Mouse (Mus musculus) MEL (cell line): ENCODE data around the gene Ddx24. TPM values are rescaled to one million over a fixed set of nuclear protein-coding genes. Genes with fewer than 3 reads are reported as not detected.
A peak's percentile ranks its signal among the peaks of the same experiment; 100 is the strongest.

ENCODE experiments used
- DNase-seq: peaks from one replicate; pipeline ENCODE4 v3.0.0; 2011; ENCODE audit warnings: low read depth, low spot score
- H3K27ac ChIP-seq: 2 replicates; pipeline ENCODE4 v1.5.1; 2012; ENCODE audit warnings: low read depth, mild to moderate bottlenecking, control low read depth, low read length, moderate library complexity; ENCODE audit not compliant: control insufficient read depth
- H3K27me3 ChIP-seq, 2 experiments: fragments of 150-350 bp in 1 of 2; sonication (generic) in 1 of 2; 2 replicates each; pipeline ENCODE4 v1.6.1; 2012; ENCODE audit warnings: low read length in 2 of 2, mild to moderate bottlenecking in 2 of 2, improper control_type of control experiment in 1 of 2, moderate library complexity in 1 of 2; ENCODE audit not compliant: insufficient read depth in 2 of 2, control insufficient read depth in 1 of 2
- H3K36me3 ChIP-seq, 2 experiments: 2 replicates each; pipeline ENCODE4 v1.6.1; 2012 to 2014; ENCODE audit warnings: low read length in 2 of 2, improper control_type of control experiment in 1 of 2, inconsistent platforms in 1 of 2, mild to moderate bottlenecking in 1 of 2; ENCODE audit not compliant: insufficient read depth in 2 of 2, control insufficient read depth in 1 of 2
- H3K4me1 ChIP-seq, 2 experiments: fragments of 150-350 bp in 1 of 2; sonication (generic) in 1 of 2; 2 replicates each; pipeline ENCODE4 v1.6.1; 2012; ENCODE audit warnings: low read length in 2 of 2, improper control_type of control experiment in 1 of 2, mild to moderate bottlenecking in 1 of 2; ENCODE audit not compliant: insufficient read depth in 2 of 2, control insufficient read depth in 1 of 2
- H3K4me3 ChIP-seq, 2 experiments: fragments of 150-350 bp in 1 of 2; sonication (generic) in 1 of 2; 2 replicates each; pipeline ENCODE4 v1.5.1; 2012; ENCODE audit warnings: low read depth in 2 of 2, low read length in 2 of 2, mild to moderate bottlenecking in 2 of 2, moderate library complexity in 2 of 2, control low read depth in 1 of 2, improper control_type of control experiment in 1 of 2; ENCODE audit not compliant: control insufficient read depth in 1 of 2, insufficient read depth in 1 of 2
- H3K79me2 ChIP-seq: 2 replicates; pipeline ENCODE4 v1.6.1; 2012; ENCODE audit warnings: mild to moderate bottlenecking, low read length, moderate library complexity; ENCODE audit not compliant: control insufficient read depth, poor library complexity, insufficient read depth
- H3K9ac ChIP-seq: 2 replicates; pipeline ENCODE4 v1.6.1; 2012; ENCODE audit warnings: low read depth, mild to moderate bottlenecking, control low read depth, low read length, moderate library complexity; ENCODE audit not compliant: control insufficient read depth, poor library complexity, severe bottlenecking
- H3K9me3 ChIP-seq: fragments of 150-350 bp; sonication (generic); replicated peaks from 2 replicates; pipeline ENCODE4 v1.6.1; 2012; ENCODE audit warnings: mild to moderate bottlenecking, low read length, improper control_type of control experiment, moderate library complexity; ENCODE audit not compliant: insufficient read depth
- CTCF ChIP-seq, 3 experiments: IDR thresholded peaks in 2 of 3; conservative IDR thresholded peaks in 1 of 3; 2 replicates each; pipeline ENCODE4 v1.5.1; 2011 to 2012; ENCODE audit warnings: low read length in 3 of 3, low read depth in 2 of 3, mild to moderate bottlenecking in 2 of 3, improper control_type of control experiment in 1 of 3, inconsistent platforms in 1 of 3, mixed read lengths in 1 of 3, moderate library complexity in 1 of 3; ENCODE audit not compliant: control insufficient read depth in 1 of 3, insufficient read depth in 1 of 3, poor library complexity in 1 of 3, severe bottlenecking in 1 of 3
- ETS1 ChIP-seq: IDR thresholded peaks from 2 replicates; pipeline ENCODE4 v1.6.1; 2012; ENCODE audit warnings: low read depth, mild to moderate bottlenecking, inconsistent platforms, low read length, improper control_type of control experiment, moderate library complexity
- GABPA ChIP-seq: IDR thresholded peaks from 2 replicates; pipeline ENCODE4 v1.6.1; 2012; ENCODE audit warnings: low read depth, mild to moderate bottlenecking, inconsistent platforms, low read length, improper control_type of control experiment, moderate library complexity
- HCFC1 ChIP-seq: IDR thresholded peaks from 2 replicates; pipeline ENCODE4 v1.6.1; 2012; ENCODE audit warnings: low read depth, mild to moderate bottlenecking, inconsistent platforms, low read length, improper control_type of control experiment, moderate library complexity
- MAZ ChIP-seq: IDR thresholded peaks from 2 replicates; pipeline ENCODE4 v1.6.1; 2012; ENCODE audit warnings: low read depth, mild to moderate bottlenecking, inconsistent platforms, low read length, improper control_type of control experiment
- MXI1 ChIP-seq: IDR thresholded peaks from 2 replicates; pipeline ENCODE4 v1.6.1; 2011; ENCODE audit warnings: mild to moderate bottlenecking, low read depth, low read length, improper control_type of control experiment
- MYB ChIP-seq: IDR thresholded peaks from 2 replicates; pipeline ENCODE4 v1.6.1; 2011; ENCODE audit warnings: mild to moderate bottlenecking, low read depth, low read length, improper control_type of control experiment
- MYC ChIP-seq: IDR thresholded peaks from 2 replicates; pipeline ENCODE4 v1.6.1; 2011; ENCODE audit warnings: low read depth, mild to moderate bottlenecking, low read length, improper control_type of control experiment, moderate library complexity
- NELFE ChIP-seq: IDR thresholded peaks from 2 replicates; pipeline ENCODE4 v1.6.1; 2011; ENCODE audit warnings: low read depth, low read length, improper control_type of control experiment
- POLR2A ChIP-seq, 2 experiments: IDR thresholded peaks; 2 replicates each; pipeline ENCODE4 v1.6.1; 2011 to 2012; ENCODE audit warnings: low read length in 2 of 2, mild to moderate bottlenecking in 2 of 2, control low read depth in 1 of 2, improper control_type of control experiment in 1 of 2, low read depth in 1 of 2, moderate library complexity in 1 of 2; ENCODE audit not compliant: control insufficient read depth in 1 of 2, insufficient read depth in 1 of 2, poor library complexity in 1 of 2
- POLR2AphosphoS2 ChIP-seq: IDR thresholded peaks from 2 replicates; pipeline ENCODE4 v1.6.1; 2011; ENCODE audit warnings: low read length, improper control_type of control experiment
- RAD21 ChIP-seq: IDR thresholded peaks from 2 replicates; pipeline ENCODE4 v1.6.1; 2011; ENCODE audit warnings: mild to moderate bottlenecking, low read depth, low read length, improper control_type of control experiment
- RCOR1 ChIP-seq: IDR thresholded peaks from 2 replicates; pipeline ENCODE4 v1.6.1; 2012; ENCODE audit warnings: low read depth, mild to moderate bottlenecking, inconsistent platforms, low read length, improper control_type of control experiment
- SMC3 ChIP-seq: IDR thresholded peaks from 2 replicates; pipeline ENCODE4 v1.6.1; 2011; ENCODE audit warnings: low read depth, low read length, improper control_type of control experiment
- TAL1 ChIP-seq: IDR thresholded peaks from 2 replicates; pipeline ENCODE4 v1.6.1; 2012; ENCODE audit warnings: mild to moderate bottlenecking, inconsistent platforms, low read length, moderate library complexity, mixed read lengths
- USF1 ChIP-seq: IDR thresholded peaks from 2 replicates; pipeline ENCODE4 v1.6.1; 2014; ENCODE audit warnings: low read depth, mild to moderate bottlenecking, inconsistent platforms, low read length, improper control_type of control experiment, moderate library complexity
- ZKSCAN1 ChIP-seq: IDR thresholded peaks from 2 replicates; pipeline ENCODE4 v1.6.1; 2012; ENCODE audit warnings: low read depth, mild to moderate bottlenecking, inconsistent platforms, low read length, improper control_type of control experiment, moderate library complexity
- ZNF384 ChIP-seq: IDR thresholded peaks from 2 replicates; pipeline ENCODE4 v1.6.1; 2012; ENCODE audit warnings: low read depth, mild to moderate bottlenecking, inconsistent platforms, low read length, improper control_type of control experiment
- polyA plus RNA-seq, 2 experiments: library from polyadenylated mRNA; stranded (reverse) in 1 of 2; unstranded in 1 of 2; fragments of >175 nt in 1 of 2; fragments of >200 nt in 1 of 2; gene quantifications; 2 replicates each; pipeline versions ENCODE4 v1.2.1 to v1.2.4; 2012; ENCODE audit warnings: low replicate concordance in 2 of 2, low read depth in 1 of 2; ENCODE audit not compliant: insufficient read length in 2 of 2, insufficient read depth in 1 of 2, missing spikeins in 1 of 2
- total RNA-seq: library from RNA; depleted of rRNA; stranded (reverse); fragments of 300-350 nt; gene quantifications from 2 replicates; pipeline ENCODE4 v1.2.3, GENCODE M21; 2012

The Ddx24 gene
- total and polyA plus RNA-seq, 3 experiments, result 113 to 876 (median 124) TPM

DNA sequence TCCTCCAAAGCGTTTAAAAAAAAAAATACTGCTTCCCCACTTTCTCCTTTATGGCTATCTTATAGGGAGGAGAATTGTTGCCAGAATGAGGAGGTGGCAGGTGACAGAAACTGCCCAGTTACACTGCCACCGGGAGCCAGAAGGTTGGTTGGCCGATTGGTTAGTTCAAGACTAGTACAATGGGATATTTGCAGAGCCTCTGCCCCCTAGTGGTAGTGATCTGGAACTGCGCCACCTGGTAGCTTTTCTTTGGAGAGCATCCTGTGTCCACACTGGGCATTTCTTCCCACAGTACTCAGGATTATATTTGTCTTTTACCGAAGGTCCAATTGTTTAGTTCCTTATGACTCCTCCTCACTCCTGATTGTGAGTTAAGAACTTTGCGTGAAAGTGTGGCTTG, 53.9 kb downstream of the Ddx24 start:
- H3K27me3 ChIP-seq, result no peaks in the 10 kb centered on the region
- TF ChIP-seq GABPA, result 0 out of 2 replicates have a peak, but pooled peaks have one; percentile 9
- TF ChIP-seq ETS1, result 0 out of 2 replicates have a peak, but pooled peaks have one; percentile 11
- TF ChIP-seq CTCF (IDR thresholded peaks at IDR 0.05 in 2 of 3, conservative IDR thresholded peaks at IDR 0.05 in 1 of 3; ENCODE audit: control insufficient read depth in 1 of 3, insufficient read depth in 1 of 3, low read depth in 2 of 3, low read length in 3 of 3, poor library complexity in 1 of 3, severe bottlenecking in 1 of 3), result peak; percentile 77 to 99 (median 85)
- peak; percentile 35 for TF ChIP-seq RAD21
- no peak for TF ChIP-seq HCFC1
- TF ChIP-seq SMC3, result peak; percentile 52
- no peaks in the 10 kb centered on the region; the same call in 1 of the 2 replicates for H3K79me2 ChIP-seq
- peaks cover 5 to 36% of the 10 kb centered on the region in 2 experiments; a peak in 3 of 4 replicates for H3K4me1 ChIP-seq
- H3K9ac ChIP-seq, result no peak overlapping the region
- H3K36me3 ChIP-seq, result peaks cover 0 to 14% of the 10 kb centered on the region in 2 experiments; a peak in 2 of 4 replicates
- H3K27ac ChIP-seq, result no peak overlapping the region
- H3K9me3 ChIP-seq, result no peaks in the 10 kb centered on the region
- no peak overlapping the region for H3K4me3 ChIP-seq
- peak; percentile 72 for DNase-seq

GRCm38 (mm10) chr12:103370861-103371260, 54.8 kb downstream of the Ddx24 start:
- no peak overlapping the region for H3K27ac ChIP-seq
- TF ChIP-seq MXI1 (no peak), MYB (no peak), ZKSCAN1 (no peak), MYC (no peak), NELFE (no peak), POLR2AphosphoS2 (no peak), USF1 (no peak), CTCF (IDR thresholded peaks at IDR 0.05 in 2 of 3, conservative IDR thresholded peaks at IDR 0.05 in 1 of 3; ENCODE audit: control insufficient read depth in 1 of 3, insufficient read depth in 1 of 3, low read depth in 2 of 3, low read length in 3 of 3, poor library complexity in 1 of 3, severe bottlenecking in 1 of 3) (no peak), RCOR1 (no peak), ZNF384 (no peak), POLR2A (IDR thresholded peaks at IDR 0.05; ENCODE audit: control insufficient read depth in 1 of 2, insufficient read depth in 1 of 2, low read depth in 1 of 2, low read length in 2 of 2, poor library complexity in 1 of 2) (no peak), MAZ (no peak), TAL1 (no peak)
- DNase-seq, result no peak
- H3K4me1 ChIP-seq, result peaks cover 5 to 36% of the 10 kb centered on the region in 2 experiments; a peak in 3 of 4 replicates
- no peaks in the 10 kb centered on the region for H3K27me3 ChIP-seq
- no peaks in the 10 kb centered on the region for H3K9me3 ChIP-seq
- peaks cover 0 to 14% of the 10 kb centered on the region in 2 experiments; a peak in 2 of 4 replicates for H3K36me3 ChIP-seq
- H3K9ac ChIP-seq, result no peak overlapping the region
- H3K4me3 ChIP-seq, result no peak overlapping the region
- H3K79me2 ChIP-seq, result no peaks in the 10 kb centered on the region; the same call in 1 of the 2 replicates
